30 mouse cellular contexts compared by ENCODE assay signal in the genomic region with DNA sequence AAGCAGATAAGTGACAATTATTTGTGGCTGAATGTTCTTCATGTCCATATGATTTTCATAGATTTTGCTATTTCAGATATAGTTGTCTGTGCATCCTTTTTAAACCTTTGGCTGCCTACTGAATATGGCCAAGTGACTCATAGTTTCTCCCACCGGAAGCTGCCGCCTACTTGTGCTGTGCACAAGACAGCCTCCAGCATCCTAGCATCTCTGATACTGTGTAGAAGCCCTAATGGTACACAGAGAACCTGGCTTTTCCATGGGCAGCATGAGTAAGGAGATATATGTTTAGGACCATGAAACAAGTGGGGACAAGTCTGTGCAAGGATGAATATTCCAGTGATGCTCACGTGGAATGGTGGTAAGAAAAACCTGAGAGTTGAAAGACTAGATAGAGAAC. TPM values are rescaled to one million over a fixed set of nuclear protein-coding genes. Genes with fewer than 3 reads are reported as not detected.
DNase-seq lines count a peak whose midpoint lies in the region; ATAC-seq and TF ChIP-seq lines count a peak whose summit lies in the region.
"Had no signal": no experiment of that assay in that cellular context is flagged by ENCODE, and none has a peak within 500 bp of the region (broad histone marks: within the 10 kb centered on the region; RNA-seq: fewer than 3 reads in every experiment).

No protein-coding gene starts in this region.

- peaks cover 2% of the 10 kb centered on the region; the same call in 1 of the 2 replicates for H3K4me1 ChIP-seq in olfactory bulb, adult 2 months (ENCODE audit: control insufficient read depth, insufficient read depth, low read length)
- peaks cover 2% of the 10 kb centered on the region; the same call in 1 of the 2 replicates for H3K4me1 ChIP-seq in lung, postnatal 0 days (ENCODE audit: insufficient read depth, low read depth, low read length)
- H3K4me1 ChIP-seq: embryonic facial prominence, embryonic 13.5 days; forebrain, embryonic 10.5 days; forebrain, embryonic 15.5 days; hindbrain, embryonic 13.5 days; limb, embryonic 13.5 days had no signal

- 45% methylated on average over 3 of the region's 3 CpGs for WGBS in olfactory bulb, adult 2 months
- WGBS in lung, postnatal 0 days = 90% methylated on average over 3 of the region's 3 CpGs

- no peaks in the 10 kb centered on the region for H3K9me3 ChIP-seq in lung, postnatal 0 days (ENCODE audit: low read length)
- H3K9me3 ChIP-seq: embryonic facial prominence, embryonic 13.5 days; forebrain, embryonic 10.5 days; forebrain, embryonic 15.5 days; hindbrain, embryonic 13.5 days; limb, embryonic 13.5 days; lung, embryonic 15.5 days had no signal

- H3K36me3 ChIP-seq in lung, postnatal 0 days (ENCODE audit: insufficient read depth, low read length) = no peaks in the 10 kb centered on the region
- H3K36me3 ChIP-seq: embryonic facial prominence, embryonic 13.5 days; forebrain, embryonic 10.5 days; forebrain, embryonic 15.5 days; hindbrain, embryonic 13.5 days; limb, embryonic 13.5 days; lung, embryonic 15.5 days had no signal

- H3K9ac ChIP-seq in lung, postnatal 0 days (replicated peaks; ENCODE audit: low read depth) = no peak overlapping the region
- H3K9ac ChIP-seq: embryonic facial prominence, embryonic 13.5 days; forebrain, embryonic 15.5 days; hindbrain, embryonic 13.5 days; limb, embryonic 13.5 days; lung, embryonic 15.5 days had no signal

- H3K27me3 ChIP-seq in lung, postnatal 0 days (replicated peaks; ENCODE audit: insufficient read depth, low read length) = no peaks in the 10 kb centered on the region
- H3K27me3 ChIP-seq: embryonic facial prominence, embryonic 13.5 days; forebrain, embryonic 15.5 days; hindbrain, embryonic 13.5 days; limb, embryonic 13.5 days; lung, embryonic 15.5 days had no signal

- no peak for TF ChIP-seq CTCF in layer of hippocampus, adult 2 months (conservative IDR thresholded peaks at IDR 0.05)
- no peak for TF ChIP-seq CTCF in olfactory bulb, adult 2 months (IDR thresholded peaks at IDR 0.05; ENCODE audit: insufficient read depth, low read depth, low read length)
- no peak for TF ChIP-seq CTCF in lung, postnatal 0 days (IDR thresholded peaks at IDR 0.05)

- peak overlapping the region; percentile 72 for H3K27ac ChIP-seq in layer of hippocampus, adult 2 months
- 0 out of 2 replicates have a peak overlapping the region, but pooled peaks have one; percentile 22 for H3K27ac ChIP-seq in olfactory bulb, adult 2 months (ENCODE audit: insufficient read depth, low read depth, low read length)
- H3K27ac ChIP-seq in lung, postnatal 0 days (ENCODE audit: low read length) = no peak overlapping the region
- H3K27ac ChIP-seq: embryonic facial prominence, embryonic 13.5 days; forebrain, embryonic 10.5 days; forebrain, embryonic 15.5 days; gastrocnemius, adult 2 months; hindbrain, embryonic 13.5 days; limb, embryonic 13.5 days; lung, embryonic 15.5 days had no signal

- no peak for TF ChIP-seq EP300 in lung, postnatal 0 days (IDR thresholded peaks at IDR 0.05)

- TF ChIP-seq POLR2A in olfactory bulb, adult 2 months (IDR thresholded peaks at IDR 0.05; ENCODE audit: insufficient read depth, low read depth, low read length) = no peak

- no peak for DNase-seq in layer of hippocampus, adult 2 months (ENCODE audit: low spot score in 2 of 2)
- DNase-seq in layer of hippocampus, postnatal 36 days = no peak
- peak; percentile 82 for DNase-seq in right cerebral cortex, adult 18-20 months
- DNase-seq in right cerebral cortex, postnatal 10 days (ENCODE audit: low spot score in 2 of 2) = no peak
- DNase-seq in lung, postnatal 0 days (ENCODE audit: low spot score) = no peak
- DNase-seq: adrenal gland, postnatal 14 days; cerebellum, adult 18-20 months; cerebellum, postnatal 10 days; gastrocnemius, adult 2 months; gastrocnemius, postnatal 36 days; heart, adult 18-20 months; heart, postnatal 36 days; kidney, adult 9 months; kidney, postnatal 10 days; lung, postnatal 36 days; thymus, postnatal 14 days had no signal

- no peak overlapping the region for H3K4me2 ChIP-seq in lung, postnatal 0 days (replicated peaks; ENCODE audit: low read depth, low read length)
- H3K4me2 ChIP-seq: embryonic facial prominence, embryonic 13.5 days; forebrain, embryonic 15.5 days; heart, embryonic 11.5 days; hindbrain, embryonic 13.5 days; limb, embryonic 13.5 days; liver, embryonic 11.5 days; lung, embryonic 15.5 days; midbrain, embryonic 11.5 days had no signal

- H3K4me3 ChIP-seq in layer of hippocampus, adult 2 months = no peak overlapping the region
- H3K4me3 ChIP-seq in olfactory bulb, adult 2 months (ENCODE audit: insufficient read depth, low read depth, low read length) = no peak overlapping the region
- no peak overlapping the region for H3K4me3 ChIP-seq in lung, postnatal 0 days (ENCODE audit: low read depth, low read length)
- H3K4me3 ChIP-seq: embryonic facial prominence, embryonic 13.5 days; forebrain, embryonic 10.5 days; forebrain, embryonic 15.5 days; gastrocnemius, adult 2 months; hindbrain, embryonic 13.5 days; limb, embryonic 13.5 days; lung, embryonic 15.5 days had no signal

- peak; percentile 62 for ATAC-seq in inflammation-experienced regulatory T-cells, adult 6 months
- no peak for ATAC-seq in lung, postnatal 0 days
- ATAC-seq: CD4-positive, CD25-positive, alpha-beta regulatory T cell, adult 4 months; forebrain, embryonic 15.5 days; intestine, postnatal 0 days; midbrain, embryonic 16.5 days had no signal

RNA-seq across cellular contexts. Expression of a gene that starts 35.0 kb away (rescaled TPM):
- total RNA-seq in layer of hippocampus, adult 2 months (2021) = 100 to 1,000 TPM in 1 of 2 experiments, 10 to 100 TPM in 1; 96.3 to 107 TPM
- 100 to 1,000 TPM in 1 of 2 experiments, 10 to 100 TPM in 1; 88.7 to 114 TPM for total RNA-seq in layer of hippocampus, postnatal 36 days (2021)
- 10 to 100 TPM; 13.9 to 18.7 (median 14.4) TPM for polyA plus RNA-seq in inflammation-experienced regulatory T-cells, adult 6 months (2017; shearing (Covaris generic))
- 50.5 and 78.4 TPM in 2 replicates for polyA plus RNA-seq in olfactory bulb, adult 2 months (2012; ENCODE audit: insufficient read depth, insufficient read length, low replicate concordance, missing spikeins)
- polyA plus RNA-seq in lung, postnatal 0 days (2015; fragmentation: Nextera tagmentation; extraction: Ambion mirVana) = 7.1 and 7.8 TPM in 2 replicates
